Mouse (Mus musculus): ENCODE data around the gene Tor1b. TPM values are rescaled to one million over a fixed set of nuclear protein-coding genes. Genes with fewer than 3 reads are reported as not detected.
"Not testable (repeated sequence)": the region's sequence is repeated elsewhere in the genome, so short reads cannot be mapped to it uniquely, and the experiment has no call there.

The Tor1b gene
- polyA plus RNA-seq, 1 experiment, result 34.2 TPM

GRCm38 (mm10) chr2:30915376-30915775 is 37.4 kb upstream of the Tor1b start:
- Histone ChIP-seq H3K4me3 (replicated peaks; ENCODE audit: control insufficient read depth, low read depth, low read length) (no peak overlapping the region), H3K4me1 (ENCODE audit: control insufficient read depth, insufficient read depth, low read length) (no peaks in the 10 kb centered on the region), H3K27ac (ENCODE audit: control insufficient read depth, insufficient read depth, low read depth, low read length, poor library complexity) (no peak overlapping the region)
- 80% methylated on average over 5 of the region's 5 CpGs for WGBS
- TF ChIP-seq CTCF (IDR thresholded peaks at IDR 0.05; ENCODE audit: control insufficient read depth, insufficient read depth, low read length), result no peak
- no peak for TF ChIP-seq POLR2A (IDR thresholded peaks at IDR 0.05; ENCODE audit: borderline replicate concordance, control insufficient read depth, low read depth, low read length)

DNA sequence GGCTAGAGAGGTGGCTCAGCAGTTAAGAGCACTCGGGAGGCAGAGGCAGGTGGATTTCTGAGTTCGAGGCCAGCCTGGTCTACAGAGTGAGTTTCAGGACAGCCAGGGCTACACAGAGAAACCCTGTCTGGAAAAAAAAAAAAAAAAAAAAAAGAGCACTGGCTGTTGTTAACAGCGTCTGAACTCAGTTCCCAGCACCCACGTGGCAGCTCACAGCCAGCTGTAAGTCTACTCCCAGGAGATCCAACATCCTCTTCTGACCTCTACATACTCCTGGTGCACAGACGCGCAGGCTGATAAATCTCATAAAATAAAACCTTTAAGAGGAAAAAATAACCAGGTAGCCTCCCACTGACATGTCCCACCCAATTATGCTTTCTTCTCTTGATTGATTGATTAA is 36.8 kb upstream of the Tor1b start:
- H3K4me3 ChIP-seq (replicated peaks; ENCODE audit: control insufficient read depth, low read depth, low read length), result not testable (repeated sequence)
- 77% methylated on average over 6 of the region's 6 CpGs for WGBS

DNA sequence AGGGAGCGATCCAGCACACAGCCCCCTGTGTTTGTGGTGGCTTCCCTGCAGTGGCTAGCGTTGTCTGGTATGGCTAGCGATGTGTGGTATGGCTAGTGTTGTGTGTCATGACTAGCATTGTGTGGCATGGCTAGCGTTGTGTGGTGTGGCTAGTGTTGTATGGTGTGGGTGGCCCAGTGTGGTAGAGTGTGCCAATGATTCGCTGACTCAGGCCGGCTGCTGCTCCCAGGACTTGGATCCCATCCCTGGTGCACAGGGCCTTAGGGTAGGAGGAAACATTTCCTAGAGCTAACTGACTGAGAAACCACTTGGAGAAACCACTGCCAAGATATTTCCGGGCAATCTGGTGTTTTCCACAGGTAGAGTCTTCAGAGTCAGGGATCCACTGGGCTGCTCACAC is 35.1 kb upstream of the Tor1b start:
- no peak for TF ChIP-seq CTCF (IDR thresholded peaks at IDR 0.05; ENCODE audit: control insufficient read depth, insufficient read depth, low read length)
- no peak for TF ChIP-seq POLR2A (IDR thresholded peaks at IDR 0.05; ENCODE audit: borderline replicate concordance, control insufficient read depth, low read depth, low read length)
- no peaks in the 10 kb centered on the region for H3K4me1 ChIP-seq (ENCODE audit: control insufficient read depth, insufficient read depth, low read length)
- no peak overlapping the region for H3K27ac ChIP-seq (ENCODE audit: control insufficient read depth, insufficient read depth, low read depth, low read length, poor library complexity)
- H3K4me3 ChIP-seq (replicated peaks; ENCODE audit: control insufficient read depth, low read depth, low read length), result no peak overlapping the region
- 86% methylated on average over 7 of the region's 7 CpGs for WGBS

More for the DNA sequence above, 36.8 kb upstream of the Tor1b start:
- H3K27ac ChIP-seq (ENCODE audit: control insufficient read depth, insufficient read depth, low read depth, low read length, poor library complexity); H3K4me1 ChIP-seq (ENCODE audit: control insufficient read depth, insufficient read depth, low read length): not testable (repeated sequence)

GRCm38 (mm10) chr2:30918126-30918525 is 34.6 kb upstream of the Tor1b start:
- TF ChIP-seq CTCF (IDR thresholded peaks at IDR 0.05; ENCODE audit: control insufficient read depth, insufficient read depth, low read length), result no peak
- no peak for TF ChIP-seq POLR2A (IDR thresholded peaks at IDR 0.05; ENCODE audit: borderline replicate concordance, control insufficient read depth, low read depth, low read length)
- Histone ChIP-seq H3K4me1 (ENCODE audit: control insufficient read depth, insufficient read depth, low read length) (no peaks in the 10 kb centered on the region), H3K27ac (ENCODE audit: control insufficient read depth, insufficient read depth, low read depth, low read length, poor library complexity) (no peak overlapping the region), H3K4me3 (replicated peaks; ENCODE audit: control insufficient read depth, low read depth, low read length) (no peak overlapping the region)
- WGBS, result 72% methylated on average over 6 of the region's 6 CpGs

- H3K4me1 ChIP-seq (ENCODE audit: control insufficient read depth, insufficient read depth, low read length), result no peaks in the 10 kb centered on the region
- no peak overlapping the region for H3K27ac ChIP-seq (ENCODE audit: control insufficient read depth, insufficient read depth, low read depth, low read length, poor library complexity)
- TF ChIP-seq CTCF (IDR thresholded peaks at IDR 0.05; ENCODE audit: control insufficient read depth, insufficient read depth, low read length), result no peak
- no peak for TF ChIP-seq POLR2A (IDR thresholded peaks at IDR 0.05; ENCODE audit: borderline replicate concordance, control insufficient read depth, low read depth, low read length)
- WGBS, result 75% methylated on average over 8 of the region's 8 CpGs
- no peak overlapping the region for H3K4me3 ChIP-seq (replicated peaks; ENCODE audit: control insufficient read depth, low read depth, low read length)
Observed at GRCm38 (mm10) chr2:30918780-30919329, 33.9 kb upstream of the Tor1b start.

GRCm38 (mm10) chr2:30920216-30920615 is 32.5 kb upstream of the Tor1b start:
- Histone ChIP-seq H3K4me1 (ENCODE audit: control insufficient read depth, insufficient read depth, low read length) (no peaks in the 10 kb centered on the region), H3K27ac (ENCODE audit: control insufficient read depth, insufficient read depth, low read depth, low read length, poor library complexity) (no peak overlapping the region), H3K4me3 (replicated peaks; ENCODE audit: control insufficient read depth, low read depth, low read length) (no peak overlapping the region)
- TF ChIP-seq CTCF (IDR thresholded peaks at IDR 0.05; ENCODE audit: control insufficient read depth, insufficient read depth, low read length) (no peak), POLR2A (IDR thresholded peaks at IDR 0.05; ENCODE audit: borderline replicate concordance, control insufficient read depth, low read depth, low read length) (no peak)
- WGBS, result 57% methylated on average over 7 of the region's 7 CpGs

GRCm38 (mm10) chr2:30923099-30923498 is 29.7 kb upstream of the Tor1b start:
- Histone ChIP-seq H3K27ac (ENCODE audit: control insufficient read depth, insufficient read depth, low read depth, low read length, poor library complexity) (no peak overlapping the region), H3K4me3 (replicated peaks; ENCODE audit: control insufficient read depth, low read depth, low read length) (no peak overlapping the region), H3K4me1 (ENCODE audit: control insufficient read depth, insufficient read depth, low read length) (peaks cover 6% of the 10 kb centered on the region)
- 66% methylated on average over 3 of the region's 3 CpGs for WGBS
- no peak for TF ChIP-seq POLR2A (IDR thresholded peaks at IDR 0.05; ENCODE audit: borderline replicate concordance, control insufficient read depth, low read depth, low read length)
- TF ChIP-seq CTCF (IDR thresholded peaks at IDR 0.05; ENCODE audit: control insufficient read depth, insufficient read depth, low read length), result no peak

DNA sequence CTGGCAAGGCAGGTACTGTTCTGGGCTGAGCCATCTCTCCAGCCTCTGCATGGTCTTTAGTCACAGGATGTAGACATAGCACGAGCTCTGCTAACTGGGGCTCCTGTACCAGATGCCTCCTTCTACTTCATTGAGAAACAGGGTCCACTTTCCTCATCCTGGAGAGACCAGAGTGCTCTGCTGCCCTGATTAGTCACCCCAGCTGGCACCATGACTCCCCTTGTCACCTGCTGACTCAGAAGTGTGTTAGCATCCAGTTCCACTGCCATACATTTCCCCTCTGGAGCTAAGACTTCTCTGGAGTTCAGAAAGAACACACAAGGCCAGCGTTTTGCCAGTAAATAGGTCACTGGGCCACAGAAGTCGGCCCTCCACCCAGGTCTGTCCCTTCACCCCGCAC is 27.6 kb upstream of the Tor1b start:
- Histone ChIP-seq H3K4me1 (ENCODE audit: control insufficient read depth, insufficient read depth, low read length) (peaks cover 6% of the 10 kb centered on the region), H3K4me3 (replicated peaks; ENCODE audit: control insufficient read depth, low read depth, low read length) (no peak overlapping the region), H3K27ac (ENCODE audit: control insufficient read depth, insufficient read depth, low read depth, low read length, poor library complexity) (no peak overlapping the region)
- TF ChIP-seq CTCF (IDR thresholded peaks at IDR 0.05; ENCODE audit: control insufficient read depth, insufficient read depth, low read length) (no peak), POLR2A (IDR thresholded peaks at IDR 0.05; ENCODE audit: borderline replicate concordance, control insufficient read depth, low read depth, low read length) (no peak)
- 69% methylated on average over 4 of the region's 4 CpGs for WGBS

DNA sequence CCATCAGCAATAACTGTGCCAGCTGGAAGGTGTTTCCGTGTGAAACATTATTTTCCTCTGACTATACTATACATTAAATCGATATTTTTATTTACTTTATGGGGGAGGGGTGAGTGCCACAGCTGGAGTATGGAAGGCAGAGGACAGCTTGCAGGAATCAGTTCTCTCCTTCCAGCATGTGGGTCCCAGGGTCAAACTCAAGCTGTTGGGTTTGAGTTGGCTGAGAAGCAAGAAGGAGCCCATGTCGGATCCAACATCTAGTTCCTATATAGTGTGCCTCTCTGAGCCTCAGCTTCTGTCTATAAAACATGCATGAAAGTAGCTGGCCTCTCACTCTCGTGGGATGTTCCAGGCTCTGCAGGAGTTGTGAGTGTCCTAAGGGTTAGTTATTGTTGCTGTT is 26.4 kb upstream of the Tor1b start:
- peaks cover 6% of the 10 kb centered on the region for H3K4me1 ChIP-seq (ENCODE audit: control insufficient read depth, insufficient read depth, low read length)
- H3K4me3 ChIP-seq (replicated peaks; ENCODE audit: control insufficient read depth, low read depth, low read length), result no peak overlapping the region
- H3K27ac ChIP-seq (ENCODE audit: control insufficient read depth, insufficient read depth, low read depth, low read length, poor library complexity), result no peak overlapping the region
- TF ChIP-seq CTCF (IDR thresholded peaks at IDR 0.05; ENCODE audit: control insufficient read depth, insufficient read depth, low read length), result no peak
- no peak for TF ChIP-seq POLR2A (IDR thresholded peaks at IDR 0.05; ENCODE audit: borderline replicate concordance, control insufficient read depth, low read depth, low read length)
- WGBS, result 80% methylated on average over 4 of the region's 4 CpGs

Data from bone marrow, adult 2 months (tissue).